8 mouse cellular contexts compared by ENCODE assay signal in the genomic region with DNA sequence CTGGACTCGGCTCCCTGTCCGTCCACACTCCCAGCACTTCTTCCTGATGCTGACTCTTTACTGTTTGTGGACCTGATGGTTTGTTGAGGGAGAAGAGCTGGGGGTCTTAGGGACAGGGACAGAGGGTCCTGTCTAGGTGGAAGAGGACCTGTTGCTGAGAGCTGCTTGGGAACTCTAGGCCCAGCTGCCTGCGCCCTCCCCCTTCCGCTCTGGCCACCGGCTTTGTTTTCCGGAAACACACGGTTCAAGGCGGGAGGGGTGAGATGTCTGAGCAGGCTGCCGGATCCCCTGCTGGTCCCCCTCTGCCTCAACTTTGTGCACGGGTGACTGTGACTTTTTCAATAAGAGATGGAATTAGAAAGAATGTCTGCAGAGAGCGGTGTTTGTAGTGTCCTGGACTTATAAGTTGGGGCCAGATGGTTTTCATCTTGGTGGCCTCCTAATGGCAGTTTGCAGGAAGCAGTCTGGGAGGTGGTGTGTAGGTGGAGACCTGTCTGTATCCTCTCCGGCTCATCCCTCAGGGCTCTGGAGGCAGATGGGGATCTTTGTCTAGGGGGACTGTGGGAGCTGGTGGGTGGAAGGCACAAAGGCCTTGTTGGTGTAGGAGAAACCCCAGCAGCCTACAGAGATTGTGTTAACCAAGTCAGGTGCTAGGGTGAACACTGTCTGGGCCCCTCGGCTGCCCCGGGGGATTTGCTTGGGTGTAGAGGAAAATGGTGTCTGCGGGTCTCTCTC. TPM values are rescaled to one million over a fixed set of nuclear protein-coding genes. Genes with fewer than 3 reads are reported as not detected.
DNase-seq lines count a peak whose midpoint lies in the region; ATAC-seq and TF ChIP-seq lines count a peak whose summit lies in the region.

No protein-coding gene starts in this region.

- no peak for TF ChIP-seq POLR2A in testis, adult 2 months (IDR thresholded peaks at IDR 0.05; ENCODE audit: control insufficient read depth, low read depth, low read length)
- peak; percentile 38 for TF ChIP-seq POLR2A in myocyte (IDR thresholded peaks at IDR 0.05; ENCODE audit: insufficient read length, low read depth)

- 0 out of 2 replicates have a peak, but pooled peaks have one; percentile 16 for ATAC-seq in granulocyte monocyte progenitor cell, adult 5-6 weeks (replicated peaks; ENCODE audit: poor library complexity, severe bottlenecking)
- no peak for ATAC-seq in intestine, embryonic 14.5 days (replicated peaks; ENCODE audit: low FRiP score, low TSS enrichment, low read depth)
- no peak for ATAC-seq in liver, embryonic 13.5 days (ENCODE audit: low read depth)

- TF ChIP-seq CTCF in testis, adult 2 months (IDR thresholded peaks at IDR 0.05; ENCODE audit: control insufficient read depth, insufficient read depth, insufficient replicate concordance, low read depth, low read length): no peak

- peaks cover 59% of the 10 kb centered on the region for H3K79me2 ChIP-seq in myocyte (ENCODE audit: control insufficient read depth, insufficient read depth)

- WGBS in intestine, embryonic 14.5 days: 11% methylated on average over 15 of the region's 15 CpGs
- WGBS in liver, embryonic 13.5 days (ENCODE audit: insufficient replicate concordance): 13% methylated on average over 15 of the region's 15 CpGs

- H3K27ac ChIP-seq in testis, adult 2 months (ENCODE audit: control insufficient read depth, insufficient read depth, low read depth, low read length): peak overlapping the region; percentile 99
- H3K27ac ChIP-seq in intestine, embryonic 14.5 days (ENCODE audit: low read depth): peak overlapping the region; percentile 95
- peak overlapping the region; percentile 92 for H3K27ac ChIP-seq in liver, embryonic 13.5 days

- H3K9me3 ChIP-seq in intestine, embryonic 14.5 days (ENCODE audit: control insufficient read depth, low read length): no peaks in the 10 kb centered on the region
- H3K9me3 ChIP-seq in liver, embryonic 13.5 days (replicated peaks): no peaks in the 10 kb centered on the region

- peaks cover 16% of the 10 kb centered on the region for H3K4me1 ChIP-seq in testis, adult 2 months (ENCODE audit: control insufficient read depth, insufficient read depth, low read length)
- peaks cover 23% of the 10 kb centered on the region for H3K4me1 ChIP-seq in intestine, embryonic 14.5 days (replicated peaks; ENCODE audit: control insufficient read depth, insufficient read depth, low read length)
- peaks cover 74% of the 10 kb centered on the region for H3K4me1 ChIP-seq in liver, embryonic 13.5 days (replicated peaks)

- H3ac ChIP-seq in myocyte (ENCODE audit: control insufficient read depth, insufficient read length): peak overlapping the region; percentile 36

- H3K27me3 ChIP-seq in testis, adult 2 months (ENCODE audit: control insufficient read depth, insufficient read depth, low read length): no peaks in the 10 kb centered on the region
- no peaks in the 10 kb centered on the region for H3K27me3 ChIP-seq in intestine, embryonic 14.5 days (replicated peaks; ENCODE audit: control insufficient read depth, insufficient read depth, low read length)
- no peaks in the 10 kb centered on the region for H3K27me3 ChIP-seq in liver, embryonic 13.5 days
- H3K27me3 ChIP-seq in myocyte (ENCODE audit: control insufficient read depth, insufficient read depth, insufficient read length): no peaks in the 10 kb centered on the region

- no peaks in the 10 kb centered on the region for H3K36me3 ChIP-seq in testis, adult 2 months (ENCODE audit: control insufficient read depth, insufficient read depth, low read length)
- H3K36me3 ChIP-seq in intestine, embryonic 14.5 days (ENCODE audit: control insufficient read depth, insufficient read depth, low read length): no peaks in the 10 kb centered on the region
- no peaks in the 10 kb centered on the region for H3K36me3 ChIP-seq in liver, embryonic 13.5 days
- H3K36me3 ChIP-seq in myocyte (ENCODE audit: control insufficient read depth, insufficient read depth): no peaks in the 10 kb centered on the region

- peak overlapping the region; percentile 78 for H3K9ac ChIP-seq in intestine, embryonic 14.5 days (ENCODE audit: low read length)
- peak overlapping the region; percentile 96 for H3K9ac ChIP-seq in liver, embryonic 13.5 days

- peak overlapping the region; percentile 97 for H3K4me3 ChIP-seq in testis, adult 2 months (ENCODE audit: control insufficient read depth, low read depth, low read length)
- H3K4me3 ChIP-seq in intestine, embryonic 14.5 days (ENCODE audit: low read depth, low read length): peak overlapping the region; percentile 82
- peak overlapping the region; percentile 93 for H3K4me3 ChIP-seq in liver, embryonic 13.5 days (replicated peaks)
- H3K4me3 ChIP-seq in myocyte: peak overlapping the region; percentile 80

- peak overlapping the region; percentile 98 for H3K4me2 ChIP-seq in intestine, embryonic 14.5 days (ENCODE audit: low read length)
- peak overlapping the region; percentile 98 for H3K4me2 ChIP-seq in liver, embryonic 13.5 days
- peak overlapping the region; percentile 82 for H3K4me2 ChIP-seq in myocyte (ENCODE audit: low read depth)

- DNase-seq in testis, postnatal 14 days (ENCODE audit: low spot score): no peak
- peak; percentile 68 to 69 for DNase-seq in cerebellum, postnatal 10 days
- DNase-seq in intestine, embryonic 14.5 days (ENCODE audit: low spot score): peak; percentile 78
- DNase-seq in liver, embryonic 13.5 days: peak; percentile 48
- peak; percentile 76 for DNase-seq in thymus, postnatal 0 days (ENCODE audit: low spot score)

TF ChIP-seq in myocyte, 11 proteins besides CTCF, POLR2A, EP300 and RAD21:
- TF ChIP-seq E2F4 (IDR thresholded peaks at IDR 0.05; ENCODE audit: insufficient read depth) (no peak), USF1 (IDR thresholded peaks at IDR 0.05; ENCODE audit: low read depth) (no peak)

RNA-seq across cellular contexts. Expression of a gene that starts 1.0 kb away (rescaled TPM):
- 1,079 and 1,184 TPM in 2 replicates for polyA plus RNA-seq in testis, adult 2 months (2012; rRNA removed)
- 47.7 and 65.2 TPM in 2 replicates for total RNA-seq in granulocyte monocyte progenitor cell, adult 5-6 weeks (2014; fragmentation: Nextera tagmentation)
- total RNA-seq in granulocyte monocyte progenitor cell, adult 5-6 weeks (2017): 112 and 127 TPM in 2 replicates
- polyA plus RNA-seq in intestine, embryonic 14.5 days (2014; fragmentation: Nextera tagmentation; extraction: Ambion mirVana): 66.5 and 116 TPM in 2 replicates
- polyA plus RNA-seq in liver, embryonic 13.5 days (2015; fragmentation: Nextera tagmentation; extraction: Ambion mirVana): 46.0 and 51.1 TPM in 2 replicates
- 178 TPM for polyA plus RNA-seq in myocyte (2012; fragmentation: generic; extraction: Trizol)
- polyA plus RNA-seq in thymus, postnatal 0 days (2015; fragmentation: Nextera tagmentation; extraction: Ambion mirVana): 153 and 160 TPM in 2 replicates

RNA-seq across cellular contexts. Expression of a gene that starts 17.8 kb away (rescaled TPM):
- 1.9 and 2.1 TPM in 2 replicates for polyA plus RNA-seq in testis, adult 2 months (2012; rRNA removed)
- total RNA-seq in granulocyte monocyte progenitor cell, adult 5-6 weeks (2014; fragmentation: Nextera tagmentation): 3.1 TPM in 1 of 2 replicates, not detected in the other
- total RNA-seq in granulocyte monocyte progenitor cell, adult 5-6 weeks (2017): 0.39 TPM in 1 of 2 replicates, not detected in the other
- 3.0 and 3.1 TPM in 2 replicates for polyA plus RNA-seq in intestine, embryonic 14.5 days (2014; fragmentation: Nextera tagmentation; extraction: Ambion mirVana)
- 1.4 and 1.5 TPM in 2 replicates for polyA plus RNA-seq in liver, embryonic 13.5 days (2015; fragmentation: Nextera tagmentation; extraction: Ambion mirVana)
- polyA plus RNA-seq in myocyte (2012; fragmentation: generic; extraction: Trizol): 1.0 TPM
- 2.8 and 4.2 TPM in 2 replicates for polyA plus RNA-seq in thymus, postnatal 0 days (2015; fragmentation: Nextera tagmentation; extraction: Ambion mirVana)

RNA-seq across cellular contexts. Expression of a gene that starts 20.9 kb away (rescaled TPM):
- polyA plus RNA-seq in testis, adult 2 months (2012; rRNA removed): 46.6 and 56.1 TPM in 2 replicates
- 0.79 TPM in 1 of 2 replicates, not detected in the other for total RNA-seq in granulocyte monocyte progenitor cell, adult 5-6 weeks (2014; fragmentation: Nextera tagmentation)
- 0.34 and 0.67 TPM in 2 replicates for total RNA-seq in granulocyte monocyte progenitor cell, adult 5-6 weeks (2017)
- 9.2 and 10.1 TPM in 2 replicates for polyA plus RNA-seq in intestine, embryonic 14.5 days (2014; fragmentation: Nextera tagmentation; extraction: Ambion mirVana)
- polyA plus RNA-seq in liver, embryonic 13.5 days (2015; fragmentation: Nextera tagmentation; extraction: Ambion mirVana): 5.7 and 6.3 TPM in 2 replicates
- polyA plus RNA-seq in myocyte (2012; fragmentation: generic; extraction: Trizol): 5.7 TPM
- polyA plus RNA-seq in thymus, postnatal 0 days (2015; fragmentation: Nextera tagmentation; extraction: Ambion mirVana): 6.9 and 10.2 TPM in 2 replicates

RNA-seq across cellular contexts. Expression of a gene that starts 21.0 kb away (rescaled TPM):
- polyA plus RNA-seq in testis, adult 2 months (2012; rRNA removed): 58.8 and 61.6 TPM in 2 replicates
- 40.5 and 72.3 TPM in 2 replicates for total RNA-seq in granulocyte monocyte progenitor cell, adult 5-6 weeks (2014; fragmentation: Nextera tagmentation)
- total RNA-seq in granulocyte monocyte progenitor cell, adult 5-6 weeks (2017): 10.7 and 11.4 TPM in 2 replicates
- polyA plus RNA-seq in intestine, embryonic 14.5 days (2014; fragmentation: Nextera tagmentation; extraction: Ambion mirVana): 108 and 111 TPM in 2 replicates
- 52.0 and 54.6 TPM in 2 replicates for polyA plus RNA-seq in liver, embryonic 13.5 days (2015; fragmentation: Nextera tagmentation; extraction: Ambion mirVana)
- polyA plus RNA-seq in myocyte (2012; fragmentation: generic; extraction: Trizol): 141 TPM
- polyA plus RNA-seq in thymus, postnatal 0 days (2015; fragmentation: Nextera tagmentation; extraction: Ambion mirVana): 50.4 and 52.9 TPM in 2 replicates

RNA-seq across cellular contexts. Expression of a gene that starts 33.2 kb away (rescaled TPM):
- 18.9 and 20.5 TPM in 2 replicates for polyA plus RNA-seq in testis, adult 2 months (2012; rRNA removed)
- 26.1 and 34.6 TPM in 2 replicates for total RNA-seq in granulocyte monocyte progenitor cell, adult 5-6 weeks (2014; fragmentation: Nextera tagmentation)
- 13.3 and 34.8 TPM in 2 replicates for total RNA-seq in granulocyte monocyte progenitor cell, adult 5-6 weeks (2017)
- 55.8 and 73.1 TPM in 2 replicates for polyA plus RNA-seq in intestine, embryonic 14.5 days (2014; fragmentation: Nextera tagmentation; extraction: Ambion mirVana)
- 11.5 and 12.7 TPM in 2 replicates for polyA plus RNA-seq in liver, embryonic 13.5 days (2015; fragmentation: Nextera tagmentation; extraction: Ambion mirVana)
- polyA plus RNA-seq in myocyte (2012; fragmentation: generic; extraction: Trizol): 55.9 TPM
- polyA plus RNA-seq in thymus, postnatal 0 days (2015; fragmentation: Nextera tagmentation; extraction: Ambion mirVana): 31.6 and 31.9 TPM in 2 replicates
